Mouse (Mus musculus): ENCODE results near the gene Cfap54.

Cfap54 gene

DNA sequence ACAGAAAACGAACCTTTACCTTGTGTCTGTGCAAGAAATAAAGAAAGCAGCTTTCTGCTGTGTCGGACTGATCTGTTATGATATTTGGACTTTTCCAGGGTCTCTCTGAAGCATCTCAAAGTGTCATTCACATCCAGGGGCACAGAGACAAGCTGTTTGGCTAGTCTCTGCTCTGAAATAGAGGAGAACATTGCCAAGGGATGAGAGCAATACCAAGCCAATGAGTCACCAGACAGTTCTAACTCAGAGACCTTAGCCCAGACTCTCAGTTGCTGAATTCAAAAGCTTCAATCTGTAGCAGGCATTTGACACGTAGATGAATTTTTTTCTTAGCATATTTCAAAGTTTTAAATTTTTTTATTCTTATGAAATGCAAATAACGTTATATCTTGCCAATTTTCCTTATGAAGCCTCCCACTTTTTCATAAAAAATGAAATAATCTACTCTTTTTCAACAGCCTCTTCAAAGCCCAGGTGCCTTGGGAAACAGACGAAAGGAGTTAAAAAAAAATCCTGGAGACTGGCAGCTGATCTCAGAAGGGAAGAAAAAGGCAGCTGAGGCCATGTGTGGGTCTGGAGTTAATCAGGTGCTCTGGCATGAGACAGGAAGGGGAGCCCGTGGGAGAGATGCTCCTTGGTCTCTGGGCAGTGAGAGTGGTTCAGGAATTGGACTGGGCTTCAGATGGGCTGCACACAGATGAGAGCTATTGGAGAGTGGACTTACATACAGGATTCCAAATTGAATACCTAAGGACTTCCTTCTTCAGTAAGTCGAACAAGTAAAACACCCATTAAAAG, 138.4 kb downstream of the Cfap54 start:
- DNase-seq (ENCODE audit: low read depth, low spot score): no peak

DNA sequence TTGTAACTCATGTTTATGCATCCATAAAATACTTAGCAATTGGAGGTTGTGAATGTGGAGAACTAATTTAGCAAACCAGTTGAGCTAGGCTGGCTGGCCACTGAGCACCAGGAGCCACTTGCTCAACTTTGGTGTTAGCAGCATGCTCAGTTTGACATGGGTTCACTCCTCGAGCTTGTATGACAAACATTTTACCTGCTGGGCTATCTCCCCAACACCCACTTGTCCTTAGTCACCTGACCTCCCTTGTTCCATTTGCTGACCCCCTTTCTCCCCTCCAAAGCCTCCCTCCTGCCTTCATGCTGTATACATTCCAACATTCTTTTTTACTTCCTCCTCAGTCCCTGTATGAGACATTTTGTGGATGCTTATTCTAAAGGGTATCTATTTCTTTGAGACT, 139.8 kb downstream of the Cfap54 start:
- DNase-seq (ENCODE audit: low read depth, low spot score): no peak

DNA sequence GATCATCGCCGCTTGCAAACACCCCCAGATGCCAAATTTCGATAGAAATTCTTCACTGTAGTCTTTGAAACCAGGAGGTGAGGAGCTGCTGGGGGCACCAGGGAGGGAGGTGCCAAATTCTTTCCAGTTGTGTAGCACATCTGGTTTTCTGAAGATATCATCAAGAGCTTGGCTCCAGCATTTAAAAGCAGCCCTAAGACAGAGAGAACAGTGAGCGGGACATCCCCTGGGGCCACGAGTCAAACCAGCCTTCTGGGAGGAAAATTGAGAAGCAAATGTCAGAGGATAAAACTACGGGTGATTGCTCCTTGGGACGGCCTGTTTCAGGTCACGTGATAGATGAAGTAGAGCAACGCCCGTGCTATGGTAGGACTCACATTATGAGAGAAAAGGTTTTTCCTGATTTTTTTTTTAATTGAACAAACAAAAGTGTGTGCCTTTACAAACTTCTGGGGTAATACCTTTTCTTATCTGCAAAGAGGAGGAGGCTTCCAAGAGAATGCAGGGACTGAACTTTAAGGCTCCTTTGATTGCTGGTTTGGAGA, 143.6 kb downstream of the Cfap54 start:
- no peak for DNase-seq (ENCODE audit: low read depth, low spot score)

DNA sequence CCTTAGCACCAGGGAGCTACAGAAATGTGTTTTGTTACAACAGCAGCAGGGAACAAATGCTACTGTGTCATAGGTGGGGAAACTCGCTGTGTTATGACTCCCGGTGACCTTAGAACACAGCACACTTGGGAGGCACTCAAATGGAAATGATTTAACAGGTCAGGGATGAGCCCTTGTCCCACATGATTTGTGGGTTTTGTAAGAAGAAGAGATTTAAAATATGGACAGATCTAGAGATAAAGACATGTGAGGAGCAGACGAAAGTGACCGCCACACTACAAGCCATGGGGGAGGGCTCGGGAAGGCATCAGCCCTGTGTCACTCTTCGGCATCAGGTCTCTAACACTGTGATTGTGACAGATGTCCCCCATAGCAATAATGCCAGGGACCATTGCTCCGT, 144.3 kb downstream of the Cfap54 start:
- no peak for DNase-seq (ENCODE audit: low read depth, low spot score)

DNA sequence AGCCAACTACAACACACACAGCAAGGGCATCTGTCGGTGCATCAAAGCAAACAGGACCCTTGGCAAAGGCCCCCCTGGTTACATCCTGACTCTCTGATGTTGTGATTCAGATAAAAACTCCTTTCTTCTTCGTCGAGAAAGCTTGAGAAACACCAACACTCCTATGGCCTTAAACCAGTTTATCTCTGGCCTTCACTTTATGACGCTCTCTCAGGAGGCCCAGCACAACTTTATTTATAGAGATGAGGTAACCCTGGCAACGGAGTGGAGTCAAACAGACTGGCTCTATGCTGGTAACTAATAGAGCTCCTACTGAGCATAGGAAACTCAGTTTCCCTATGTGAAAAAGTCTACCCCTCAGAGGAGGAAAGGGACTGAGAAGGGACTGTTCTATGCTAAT, 146.9 kb downstream of the Cfap54 start:
- no peak for DNase-seq (ENCODE audit: low read depth, low spot score)

DNA sequence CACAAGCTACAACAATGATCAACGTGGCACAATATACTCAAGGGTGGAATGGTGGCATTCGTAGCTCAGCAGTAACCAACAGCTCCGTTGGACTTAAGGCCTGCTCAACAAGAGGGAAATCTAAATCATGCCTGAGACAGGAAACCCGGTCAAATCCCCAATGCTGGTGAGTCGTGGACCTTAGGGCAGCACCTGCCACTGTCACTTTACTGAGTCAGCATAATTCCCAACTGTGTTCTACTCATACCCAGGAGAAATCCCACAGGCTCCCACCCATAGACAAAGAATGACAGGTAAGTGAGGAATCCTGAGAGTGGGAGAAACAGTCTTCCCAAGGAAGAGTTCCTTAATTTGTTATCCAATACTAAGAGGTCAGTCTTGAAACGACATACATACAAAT, 147.8 kb downstream of the Cfap54 start:
- DNase-seq (ENCODE audit: low read depth, low spot score): no peak

DNA sequence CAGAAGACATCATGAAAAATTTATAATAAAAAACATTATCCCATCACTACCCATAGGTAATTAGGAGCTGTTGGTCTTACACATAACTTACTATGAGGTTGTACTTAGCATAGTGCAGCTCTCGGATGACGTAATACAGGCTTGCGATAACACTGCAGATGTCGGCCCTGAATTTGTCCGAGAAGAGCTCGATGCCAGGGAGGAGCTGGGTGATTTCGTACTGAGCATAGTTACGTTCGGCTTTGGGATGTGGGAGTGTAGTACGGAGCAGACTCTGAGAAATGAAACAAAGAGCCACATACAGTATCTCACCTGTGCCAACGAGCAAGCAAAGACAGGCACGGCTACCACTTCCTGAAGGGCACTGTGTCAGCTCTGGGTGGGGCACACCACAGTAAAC, 149.0 kb downstream of the Cfap54 start:
- DNase-seq (ENCODE audit: low read depth, low spot score): no peak

DNA sequence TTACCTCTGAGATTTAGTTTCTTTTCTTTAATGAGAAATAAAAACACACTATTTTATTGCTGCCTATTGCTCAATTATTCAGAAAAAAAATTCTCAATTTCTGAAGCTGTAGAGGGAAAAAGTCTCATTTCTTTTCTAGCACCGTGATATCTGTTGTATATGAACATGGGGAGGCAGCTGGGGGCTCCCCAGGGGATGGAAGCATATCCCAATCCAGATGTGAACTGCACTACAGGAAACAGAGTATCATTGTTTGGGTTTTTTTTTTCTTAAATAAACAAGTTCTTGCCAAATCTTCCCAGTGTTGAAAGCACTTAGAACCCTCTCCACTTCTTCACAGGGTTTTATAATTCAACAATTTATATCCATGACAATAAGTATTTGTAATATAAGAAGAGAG, 151.4 kb downstream of the Cfap54 start:
- DNase-seq (ENCODE audit: low read depth, low spot score): no peak

DNA sequence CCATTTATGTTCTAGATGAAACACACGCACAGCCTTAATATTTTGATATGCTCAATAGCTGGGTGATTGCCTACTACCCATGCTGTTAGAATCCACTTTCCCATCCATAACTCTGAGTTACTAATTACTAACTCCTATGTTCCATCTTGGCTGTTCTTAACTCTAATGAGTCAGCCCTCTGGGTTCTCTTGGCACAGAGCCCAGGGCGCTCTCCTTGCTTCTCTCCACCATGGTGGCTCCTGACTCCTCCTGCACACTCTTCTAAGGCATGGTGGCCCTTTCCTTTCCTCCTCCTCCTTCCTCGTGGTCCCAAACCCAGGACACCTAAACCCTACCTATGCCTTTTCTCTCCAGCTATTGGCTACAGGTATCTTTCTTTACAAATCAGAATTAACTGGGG, 153.2 kb downstream of the Cfap54 start:
- DNase-seq (ENCODE audit: low read depth, low spot score): no peak

DNA sequence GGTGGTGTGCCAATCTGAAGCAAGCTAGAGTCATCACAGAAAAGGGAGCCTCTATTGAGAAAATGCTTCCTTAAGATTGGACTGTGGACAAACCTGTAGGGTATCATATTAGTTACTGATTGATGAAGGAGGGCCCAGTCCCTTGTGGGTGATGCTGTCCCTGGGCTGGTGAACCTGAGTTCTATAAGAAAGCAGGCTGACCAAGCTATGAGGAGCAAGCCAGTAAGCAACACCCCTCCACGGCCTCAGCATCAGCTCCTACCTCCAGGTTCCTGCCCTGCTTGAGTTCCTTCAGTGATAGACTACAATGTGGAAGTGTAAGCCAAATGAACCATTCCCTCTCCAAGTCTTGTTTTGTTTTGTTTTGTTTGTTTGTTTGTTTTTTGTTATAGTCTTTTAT, 162.9 kb downstream of the Cfap54 start:
- DNase-seq (ENCODE audit: low read depth, low spot score): no peak

DNA sequence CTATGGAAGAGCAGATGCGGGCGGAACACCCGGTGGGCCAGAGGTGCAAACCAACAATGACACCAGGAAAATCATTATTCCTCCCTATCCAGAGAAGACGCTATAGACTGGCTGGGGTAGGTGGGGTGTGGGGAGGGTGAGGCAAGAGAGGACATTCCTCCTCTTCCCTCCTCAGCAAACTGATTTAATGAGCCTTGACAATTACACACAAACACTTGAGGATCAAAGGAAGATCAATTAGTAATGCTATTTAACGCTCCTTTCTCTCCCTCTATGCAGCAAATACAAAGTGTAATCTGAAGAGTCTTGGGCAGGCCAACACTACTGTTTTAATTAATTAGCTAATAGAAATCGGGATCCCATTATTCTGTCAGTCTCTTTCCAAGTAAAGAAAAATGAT, 174.2 kb downstream of the Cfap54 start:
- no peak for DNase-seq (ENCODE audit: low read depth, low spot score)

DNA sequence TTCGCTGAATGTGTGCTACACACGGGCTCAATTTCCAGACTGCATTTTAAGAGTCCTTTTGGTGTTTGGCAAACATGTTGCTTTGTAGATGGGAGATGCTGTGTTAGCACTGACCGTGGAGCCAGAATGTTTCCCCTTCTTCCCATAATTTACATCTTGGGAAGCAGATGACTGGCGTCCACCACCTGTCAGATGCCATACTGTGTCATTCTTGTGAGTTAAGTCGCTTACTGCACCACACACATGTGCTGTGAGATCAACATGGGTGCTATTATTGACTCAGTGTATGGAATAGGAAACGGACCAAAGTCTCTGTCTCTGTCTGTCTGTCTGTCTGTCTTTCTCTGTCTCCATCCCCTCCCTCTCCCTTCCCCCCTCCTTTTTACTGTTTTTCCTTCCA, 193.0 kb downstream of the Cfap54 start:
- no peak for DNase-seq (ENCODE audit: low read depth, low spot score)

DNA sequence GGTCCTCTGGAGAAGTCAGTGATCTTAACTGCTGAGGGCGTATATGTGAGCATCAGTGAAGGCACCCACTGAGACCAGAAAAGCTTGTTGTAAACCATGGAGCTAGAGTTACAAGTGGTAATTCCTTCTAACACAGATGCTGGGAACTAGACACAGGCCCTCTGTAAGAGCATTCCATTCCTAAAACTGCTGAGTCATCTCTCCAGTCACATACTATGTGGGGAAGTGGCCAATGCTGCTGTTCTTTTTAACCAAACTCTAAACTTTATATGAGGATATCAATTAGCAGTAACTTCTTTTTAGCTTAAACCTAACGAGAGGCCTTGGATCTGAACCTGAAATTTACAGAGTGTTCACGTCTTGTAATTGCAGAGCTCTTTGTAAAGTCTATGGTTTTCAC, 203.4 kb downstream of the Cfap54 start:
- no peak for DNase-seq (ENCODE audit: low read depth, low spot score)

DNA sequence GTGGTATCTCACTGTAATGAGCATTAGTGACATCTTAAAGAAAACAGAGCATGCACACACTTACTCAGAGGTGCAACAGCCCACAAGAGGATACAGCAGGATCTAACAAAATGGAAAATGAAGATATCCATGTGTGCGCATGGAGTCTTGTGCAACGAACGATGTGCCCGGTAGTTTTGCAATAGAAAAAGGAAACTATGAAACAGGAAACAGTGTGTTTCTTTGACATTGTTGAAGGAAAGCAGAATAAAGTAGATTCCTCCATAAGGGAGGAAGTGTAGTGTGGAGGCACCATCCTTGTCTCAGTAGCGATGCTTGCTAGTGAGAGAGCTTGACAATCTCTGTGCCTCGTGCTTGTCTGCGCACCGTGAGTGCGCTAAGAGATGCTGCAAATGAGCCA, 240.4 kb downstream of the Cfap54 start:
- no peak for DNase-seq (ENCODE audit: low read depth, low spot score)

DNA sequence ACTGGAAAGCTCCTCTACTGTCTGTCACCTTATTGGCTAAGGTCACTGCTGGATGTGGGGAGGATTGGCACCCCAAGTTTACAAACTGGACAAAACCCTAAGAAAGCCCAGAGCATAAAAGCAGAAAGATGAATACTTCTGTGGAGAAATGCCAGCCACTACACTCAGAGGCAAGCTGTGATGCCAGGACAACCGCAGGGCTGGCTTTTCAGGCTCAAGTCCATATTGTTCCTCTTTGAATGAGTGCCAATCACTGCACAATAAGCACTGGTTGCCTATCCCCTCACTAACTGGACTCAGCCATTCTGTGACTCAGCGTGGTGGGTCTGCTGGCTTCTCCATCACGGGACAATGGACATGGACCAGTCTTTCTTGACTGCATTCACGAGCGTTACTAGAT, 243.8 kb downstream of the Cfap54 start:
- DNase-seq (ENCODE audit: low read depth, low spot score): no peak

DNA sequence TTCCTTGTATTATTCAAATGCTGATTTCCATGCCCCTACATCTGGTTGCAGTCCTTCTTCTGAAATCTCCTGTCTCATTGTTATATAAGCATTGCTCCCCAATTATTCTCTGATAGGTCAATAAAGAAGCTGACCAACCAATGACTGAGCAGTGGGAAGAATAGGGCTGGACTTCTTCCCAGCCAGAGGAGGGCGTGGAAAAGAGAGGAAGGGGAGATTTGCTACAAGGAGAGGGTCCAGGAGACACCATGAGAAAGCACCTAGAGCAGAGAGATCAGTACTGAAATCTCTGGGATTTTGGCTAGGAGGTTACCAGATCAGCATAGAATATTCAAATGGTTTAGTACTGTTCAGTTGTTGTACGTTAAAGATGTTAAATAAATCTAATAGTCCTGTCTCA, 244.4 kb downstream of the Cfap54 start:
- DNase-seq (ENCODE audit: low read depth, low spot score): no peak

DNA sequence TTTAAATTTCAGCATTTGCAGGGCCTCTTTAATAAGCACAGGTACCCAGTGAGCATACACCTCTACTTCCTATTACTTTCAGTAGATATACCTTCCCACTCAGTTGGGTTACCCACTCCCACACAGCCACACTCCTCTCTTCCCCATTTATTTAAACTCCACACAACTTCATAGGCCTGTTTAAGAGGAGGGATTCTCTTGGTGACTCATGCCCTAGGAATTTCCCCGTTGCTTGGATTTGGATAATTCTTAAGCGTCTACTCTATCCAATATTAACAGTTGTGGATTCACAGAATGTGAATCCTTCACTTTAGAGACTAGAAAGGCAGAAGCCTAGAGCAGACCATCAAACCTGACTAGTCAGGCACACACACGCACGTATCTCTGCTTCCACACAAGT, 259.9 kb downstream of the Cfap54 start:
- no peak for DNase-seq (ENCODE audit: low read depth, low spot score)

DNA sequence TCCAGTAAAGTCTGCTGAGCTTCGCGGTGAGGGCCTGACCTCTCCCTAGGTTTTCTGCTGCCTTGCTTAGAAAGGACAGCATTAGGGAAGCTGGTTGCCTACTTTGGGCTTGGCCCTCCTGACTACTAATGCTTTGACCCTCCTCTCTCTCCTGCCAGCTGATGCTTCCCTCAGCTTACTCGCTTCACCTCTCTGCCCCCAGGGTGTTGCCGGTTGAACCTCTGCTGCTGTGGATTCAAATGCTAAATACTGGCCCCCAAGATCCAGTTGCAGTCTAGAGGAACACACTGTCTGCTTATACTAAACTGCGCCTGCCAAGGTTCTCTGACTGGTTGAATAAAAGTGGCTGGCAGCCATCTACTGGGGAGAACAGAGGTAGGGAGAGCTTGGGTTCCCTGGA, 263.2 kb downstream of the Cfap54 start:
- DNase-seq (ENCODE audit: low read depth, low spot score): no peak

DNA sequence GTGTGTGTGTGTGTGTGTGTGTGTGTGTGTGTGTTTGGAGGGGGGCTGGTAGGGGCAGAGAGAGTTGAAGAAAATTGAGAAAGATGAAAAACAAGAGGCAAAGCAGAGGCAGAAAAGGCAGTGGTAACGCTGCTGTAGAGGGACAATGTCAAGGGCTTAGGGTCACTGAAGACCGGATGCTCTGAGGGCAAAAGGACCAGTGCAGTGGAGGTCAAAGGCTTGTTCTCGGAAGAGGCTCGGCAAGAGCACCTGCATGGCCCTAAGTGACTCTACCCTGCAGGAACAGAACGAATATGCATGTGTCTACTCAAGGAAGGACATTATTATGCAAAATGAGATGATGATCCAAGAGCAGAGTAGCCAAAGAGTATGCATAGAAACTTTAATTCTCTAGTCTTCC, 264.5 kb downstream of the Cfap54 start:
- no peak for DNase-seq (ENCODE audit: low read depth, low spot score)

DNA sequence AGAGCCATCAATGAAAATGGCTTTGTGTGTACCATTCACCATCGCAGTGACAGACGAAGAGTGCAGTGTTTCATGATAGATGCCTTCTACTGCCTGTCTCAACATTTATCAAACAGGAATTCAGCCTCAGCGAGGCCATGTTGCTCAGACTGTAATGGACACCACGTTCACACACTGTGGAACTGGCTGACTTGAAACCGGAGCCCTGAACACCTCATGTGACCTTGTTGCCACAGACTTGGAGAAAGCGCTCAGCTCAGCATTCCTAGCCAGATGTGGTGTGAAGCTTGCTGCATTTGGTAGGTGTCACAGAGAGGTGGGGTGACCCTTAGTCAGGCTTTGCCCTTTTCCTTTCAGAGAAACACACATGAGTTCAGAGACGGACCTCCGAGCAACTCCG, 270.5 kb downstream of the Cfap54 start:
- DNase-seq (ENCODE audit: low read depth, low spot score): no peak

DNA sequence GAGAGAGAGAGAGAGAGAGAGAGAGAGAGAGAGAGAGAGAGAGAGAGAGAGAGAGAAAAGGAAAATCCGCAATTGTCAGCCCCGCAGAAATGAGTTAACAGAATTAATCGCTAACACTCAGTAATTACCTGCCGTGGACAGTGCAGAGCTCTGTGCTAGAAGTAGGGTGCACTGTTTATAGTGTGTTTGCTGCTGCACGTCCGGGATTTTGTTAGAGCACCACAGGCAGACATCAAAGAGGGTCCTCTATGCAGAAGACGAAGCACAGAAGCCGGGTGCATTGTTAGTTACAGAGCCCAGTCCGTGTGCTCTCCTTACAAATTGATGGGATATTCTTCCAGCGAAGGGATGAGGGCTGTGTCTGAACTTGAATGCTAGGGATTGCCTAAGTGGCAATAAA, 289.5 kb downstream of the Cfap54 start:
- DNase-seq (ENCODE audit: low read depth, low spot score): no peak

DNA sequence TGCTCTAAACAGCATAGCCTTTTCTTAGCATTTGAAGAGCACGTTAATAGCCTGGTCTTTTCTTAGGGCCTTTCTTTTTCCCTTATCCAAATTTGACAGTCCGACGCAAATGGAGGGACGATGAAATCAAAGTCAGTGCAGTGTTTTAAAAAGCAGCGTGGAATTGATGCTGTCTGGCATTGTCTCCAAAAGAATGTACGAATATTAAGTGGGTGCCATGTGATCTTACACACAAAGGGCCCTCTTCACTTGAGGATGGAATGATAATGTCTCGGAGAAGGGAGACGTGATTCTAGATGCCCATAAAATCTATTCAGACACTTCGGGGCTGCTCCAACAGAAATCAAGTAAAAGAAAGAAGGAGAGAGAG, 289.9 kb downstream of the Cfap54 start:
- no peak for DNase-seq (ENCODE audit: low read depth, low spot score)

DNA sequence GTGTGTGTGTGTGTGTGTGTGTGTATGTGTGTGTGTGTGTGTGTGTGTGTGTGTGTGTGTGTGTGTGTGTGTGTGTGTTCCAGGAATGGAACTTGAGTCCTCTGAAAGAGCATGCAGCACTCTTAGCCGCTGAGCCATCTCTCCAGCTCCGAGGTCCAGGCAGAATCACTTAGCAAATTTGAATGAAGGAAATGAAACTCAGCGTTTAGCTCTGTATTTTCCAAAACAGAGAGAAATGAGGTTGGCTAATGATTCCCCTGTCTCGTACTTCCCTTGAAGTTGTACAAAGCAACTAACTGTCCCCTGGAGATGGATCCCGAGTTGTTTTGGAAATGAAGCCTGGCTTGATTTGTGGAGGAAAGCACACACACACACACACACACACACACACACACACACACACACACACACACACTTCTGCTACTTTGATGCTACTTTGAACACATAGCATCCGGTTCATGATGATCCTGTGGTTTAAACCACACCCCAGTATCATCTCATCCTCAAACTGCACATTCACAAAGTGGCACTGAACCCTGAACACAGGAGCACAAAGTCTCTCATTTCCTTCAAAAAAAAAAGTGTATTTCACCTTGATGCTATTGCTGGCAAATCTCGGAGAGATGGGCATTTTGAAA, 290.4 kb downstream of the Cfap54 start:
- DNase-seq (ENCODE audit: low read depth, low spot score): no peak
